Comparison of ENCODE assay signal across 15 mouse cellular contexts in the genomic region with DNA sequence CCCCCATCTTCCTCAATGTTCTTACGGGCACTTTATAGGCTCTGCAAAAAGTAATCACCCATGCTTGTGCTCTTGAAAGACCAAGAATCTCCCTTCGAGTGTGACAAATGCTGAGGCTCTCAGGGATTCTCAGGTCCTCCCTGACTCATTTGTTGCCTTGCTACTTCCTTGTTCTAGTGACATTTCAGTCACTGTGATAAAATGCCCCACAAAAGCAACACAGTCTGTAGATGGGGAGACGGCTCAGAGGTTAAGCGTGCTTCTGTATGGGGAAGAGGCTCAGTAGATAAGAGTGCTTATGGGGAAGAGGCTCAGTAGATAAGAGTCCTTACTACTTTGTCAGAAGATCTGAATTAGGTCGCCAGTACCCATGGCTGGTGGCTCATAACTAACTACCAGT.
DNase-seq lines count a peak whose midpoint lies in the region; ATAC-seq and TF ChIP-seq lines count a peak whose summit lies in the region.
"Had no signal": no experiment of that assay in that cellular context is flagged by ENCODE, and none has a peak within 500 bp of the region (broad histone marks: within the 10 kb centered on the region; RNA-seq: fewer than 3 reads in every experiment).

No protein-coding gene starts in this region.

- no peak for DNase-seq in spleen, adult 2 months (ENCODE audit: low read depth in 1 of 2, low spot score in 2 of 2)
- no peak for DNase-seq in spleen, postnatal 10 days (ENCODE audit: low spot score in 2 of 2)
- DNase-seq in liver, embryonic 14.5 days (ENCODE audit: low read depth in 3 of 3, low spot score in 3 of 3) = peak; percentile 50 to 51 (median 50)
- DNase-seq in splenic B cell, adult 2 months (ENCODE audit: low read depth, low spot score) = peak; percentile 72
- DNase-seq in hindbrain, embryonic 11.5 days (ENCODE audit: low spot score) = no peak
- no peak for DNase-seq in frontal cortex, adult 2 months (ENCODE audit: extremely low spot score in 1 of 2, low spot score in 1 of 2)
- DNase-seq in layer of hippocampus, adult 11-12 months (ENCODE audit: low spot score) = no peak
- DNase-seq: lung, embryonic 14.5 days; right cerebral cortex, postnatal 4 days had no signal

- H3K4me2 ChIP-seq in liver, embryonic 14.5 days (ENCODE audit: low read depth) = peak overlapping the region; percentile 45
- no peak overlapping the region for H3K4me2 ChIP-seq in hindbrain, embryonic 11.5 days (replicated peaks; ENCODE audit: low read depth, low read length)
- H3K4me2 ChIP-seq: embryonic facial prominence, embryonic 13.5 days; kidney, embryonic 15.5 days; lung, embryonic 14.5 days; neural tube, embryonic 13.5 days had no signal

- no peak overlapping the region for H3K4me3 ChIP-seq in spleen, adult 2 months (ENCODE audit: extremely low read depth, insufficient read depth, insufficient read length)
- H3K4me3 ChIP-seq in liver, embryonic 14.5 days (ENCODE audit: insufficient read depth in 1 of 2, low read depth in 2 of 2, low read length in 2 of 2) = no peak overlapping the region
- H3K4me3 ChIP-seq in hindbrain, embryonic 11.5 days (ENCODE audit: low read depth, low read length) = no peak overlapping the region
- H3K4me3 ChIP-seq: embryonic facial prominence, embryonic 13.5 days; kidney, embryonic 15.5 days; megakaryocyte, embryonic 14.5 days; neural tube, embryonic 13.5 days had no signal

- 41% methylated on average over 5 of the region's 5 CpGs for WGBS in spleen, adult 2 months
- 19% methylated on average over 5 of the region's 5 CpGs for WGBS in liver, embryonic 14.5 days (ENCODE audit: insufficient replicate concordance)
- WGBS in hindbrain, embryonic 11.5 days = 81% methylated on average over 5 of the region's 5 CpGs

- H3K27ac ChIP-seq in spleen, adult 2 months (ENCODE audit: insufficient read depth, low read length) = peak overlapping the region; percentile 5; the same call in 1 of the 2 replicates
- peak overlapping the region; percentile 32 for H3K27ac ChIP-seq in liver, embryonic 14.5 days
- no peak overlapping the region for H3K27ac ChIP-seq in hindbrain, embryonic 11.5 days (ENCODE audit: low read depth, low read length)
- H3K27ac ChIP-seq: embryonic facial prominence, embryonic 13.5 days; kidney, embryonic 15.5 days; neural tube, embryonic 13.5 days had no signal

- TF ChIP-seq CTCF in spleen, adult 2 months (IDR thresholded peaks at IDR 0.05; ENCODE audit: extremely low read depth, insufficient read depth, insufficient read length, insufficient replicate concordance) = no peak
- no peak for TF ChIP-seq CTCF in liver, embryonic 14.5 days (IDR thresholded peaks at IDR 0.05; ENCODE audit: low read depth)

- TF ChIP-seq POLR2A in spleen, adult 2 months (IDR thresholded peaks at IDR 0.05; ENCODE audit: low read depth, low read length) = no peak

- peak; percentile 77 for ATAC-seq in common myeloid progenitor, adult 5-6 weeks (replicated peaks; ENCODE audit: low read depth, poor library complexity, severe bottlenecking)
- ATAC-seq in liver, embryonic 14.5 days (ENCODE audit: insufficient read depth) = peak; percentile 95
- ATAC-seq in hindbrain, embryonic 11.5 days (ENCODE audit: low FRiP score) = no peak
- ATAC-seq: Patski had no signal

- TF ChIP-seq EP300 in liver, embryonic 14.5 days (IDR thresholded peaks at IDR 0.05; ENCODE audit: low read depth) = peak; percentile 72

- H3K36me3 ChIP-seq in spleen, adult 2 months (ENCODE audit: control insufficient read depth, insufficient read depth, low read length) = no peaks in the 10 kb centered on the region
- no peaks in the 10 kb centered on the region for H3K36me3 ChIP-seq in liver, embryonic 14.5 days (replicated peaks; ENCODE audit: control insufficient read depth, insufficient read depth, low read depth)
- no peaks in the 10 kb centered on the region for H3K36me3 ChIP-seq in splenic B cell, adult 2 months (ENCODE audit: control insufficient read depth, insufficient read depth, low read length, poor library complexity, severe bottlenecking)
- H3K36me3 ChIP-seq in hindbrain, embryonic 11.5 days (ENCODE audit: control insufficient read depth, insufficient read depth, low read length) = no peaks in the 10 kb centered on the region
- H3K36me3 ChIP-seq: embryonic facial prominence, embryonic 13.5 days; kidney, embryonic 15.5 days; neural tube, embryonic 13.5 days had no signal

- peak overlapping the region; percentile 20; the same call in 1 of the 2 replicates for H3K9ac ChIP-seq in liver, embryonic 14.5 days (replicated peaks)
- no peak overlapping the region for H3K9ac ChIP-seq in hindbrain, embryonic 11.5 days (ENCODE audit: low read depth, low read length)
- H3K9ac ChIP-seq: embryonic facial prominence, embryonic 13.5 days; kidney, embryonic 15.5 days; lung, embryonic 14.5 days; neural tube, embryonic 13.5 days had no signal

- no peaks in the 10 kb centered on the region for H3K9me3 ChIP-seq in liver, embryonic 14.5 days (ENCODE audit: control insufficient read depth, low read length)
- no peaks in the 10 kb centered on the region for H3K9me3 ChIP-seq in hindbrain, embryonic 11.5 days (ENCODE audit: control insufficient read depth, low read length)
- H3K9me3 ChIP-seq: embryonic facial prominence, embryonic 13.5 days; kidney, embryonic 15.5 days; megakaryocyte, embryonic 14.5 days; neural tube, embryonic 13.5 days had no signal

- H3K27me3 ChIP-seq in spleen, adult 2 months (ENCODE audit: control insufficient read depth, insufficient read depth, low read length) = no peaks in the 10 kb centered on the region
- no peaks in the 10 kb centered on the region for H3K27me3 ChIP-seq in liver, embryonic 14.5 days (ENCODE audit: control insufficient read depth, insufficient read depth, low read length)
- H3K27me3 ChIP-seq in splenic B cell, adult 2 months (ENCODE audit: control insufficient read depth, insufficient read depth, low read length, poor library complexity, severe bottlenecking) = no peaks in the 10 kb centered on the region
- H3K27me3 ChIP-seq in hindbrain, embryonic 11.5 days (ENCODE audit: control insufficient read depth, insufficient read depth, low read length) = no peaks in the 10 kb centered on the region
- H3K27me3 ChIP-seq: embryonic facial prominence, embryonic 13.5 days; kidney, embryonic 15.5 days; megakaryocyte, embryonic 14.5 days; neural tube, embryonic 13.5 days; Patski had no signal

- H3K4me1 ChIP-seq in spleen, adult 2 months (ENCODE audit: control insufficient read depth, insufficient read depth, insufficient read length) = peaks cover 15% of the 10 kb centered on the region; the same call in 1 of the 2 replicates
- peaks cover 17% of the 10 kb centered on the region in 2 experiments for H3K4me1 ChIP-seq in liver, embryonic 14.5 days (replicated peaks; ENCODE audit: control insufficient read depth in 2 of 2, insufficient read depth in 2 of 2, low read length in 1 of 2)
- H3K4me1 ChIP-seq in hindbrain, embryonic 11.5 days (replicated peaks; ENCODE audit: control insufficient read depth, insufficient read depth, low read length) = no peaks in the 10 kb centered on the region
- H3K4me1 ChIP-seq: embryonic facial prominence, embryonic 13.5 days; kidney, embryonic 15.5 days; neural tube, embryonic 13.5 days had no signal

Comparison
In these comparisons a context has a peak if more than half of its experiments do, and no peak if none do; other contexts are left out.
1. DNase-seq: peak in liver, embryonic 14.5 days (3 of 3) and splenic B cell, adult 2 months (single experiment); none in spleen, adult 2 months (0 of 2), spleen, postnatal 10 days (0 of 2), hindbrain, embryonic 11.5 days (single experiment), frontal cortex, adult 2 months (0 of 2) and layer of hippocampus, adult 11-12 months (single experiment).